Mouse (Mus musculus): Measurements from ENCODE around the gene Egfr. TPM values are rescaled to one million over a fixed set of nuclear protein-coding genes. Genes with fewer than 3 reads are reported as not detected.

Egfr gene
- polyA plus RNA-seq, 1 experiment from 2014 or later = 3.8 TPM

DNA sequence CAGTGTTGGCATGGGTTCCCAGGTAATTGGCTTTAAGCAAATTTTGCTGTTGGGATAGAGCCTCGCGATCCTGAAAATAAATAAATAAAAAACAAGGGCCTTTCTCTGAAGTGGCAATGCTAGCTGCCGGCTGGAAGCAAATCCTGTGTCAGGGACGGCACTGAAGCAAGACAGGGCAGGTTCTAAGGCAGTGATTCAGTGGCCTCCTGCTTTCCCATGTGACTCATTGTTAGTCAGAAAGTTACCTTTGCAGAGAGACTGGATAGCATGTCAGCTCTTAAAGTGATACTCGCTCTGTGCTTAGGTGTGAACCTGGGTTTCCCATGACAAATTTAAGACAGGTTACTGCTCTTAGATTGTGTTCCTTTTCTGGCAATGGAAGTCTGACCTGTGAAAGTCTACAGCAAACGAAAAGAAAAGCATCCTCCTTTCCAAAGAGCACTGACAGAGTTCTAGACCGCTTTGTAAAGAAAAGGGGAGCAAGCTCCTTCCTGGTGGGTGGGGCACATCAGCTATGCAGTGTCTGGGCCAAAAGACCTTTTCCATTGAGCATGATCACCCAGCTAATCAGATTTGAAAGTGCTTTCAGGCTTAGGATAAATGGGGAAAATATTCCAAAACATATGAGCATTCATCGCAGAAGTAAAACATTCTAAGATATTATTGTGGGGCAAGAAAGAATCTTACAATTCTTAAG lies 78.7 kb downstream of the Egfr start:
- Histone ChIP-seq H3K4me1 (replicated peaks; ENCODE audit: control insufficient read depth, insufficient read depth, low read length) (no peaks in the 10 kb centered on the region), H3K9ac (ENCODE audit: low read depth, low read length) (no peak overlapping the region), H3K4me3 (ENCODE audit: low read depth, low read length) (no peak overlapping the region), H3K27me3 (ENCODE audit: control insufficient read depth, insufficient read depth, low read length) (no peaks in the 10 kb centered on the region), H3K36me3 (ENCODE audit: control insufficient read depth, insufficient read depth, low read length) (no peaks in the 10 kb centered on the region), H3K27ac (ENCODE audit: low read depth, low read length) (no peak overlapping the region), H3K4me2 (replicated peaks; ENCODE audit: low read depth, low read length) (no peak overlapping the region), H3K9me3 (ENCODE audit: control insufficient read depth, low read length) (no peaks in the 10 kb centered on the region)
- WGBS = 74% methylated on average over 8 of the region's 8 CpGs
- no peak for ATAC-seq (ENCODE audit: low FRiP score)
- no peak for DNase-seq (ENCODE audit: low spot score)

DNA sequence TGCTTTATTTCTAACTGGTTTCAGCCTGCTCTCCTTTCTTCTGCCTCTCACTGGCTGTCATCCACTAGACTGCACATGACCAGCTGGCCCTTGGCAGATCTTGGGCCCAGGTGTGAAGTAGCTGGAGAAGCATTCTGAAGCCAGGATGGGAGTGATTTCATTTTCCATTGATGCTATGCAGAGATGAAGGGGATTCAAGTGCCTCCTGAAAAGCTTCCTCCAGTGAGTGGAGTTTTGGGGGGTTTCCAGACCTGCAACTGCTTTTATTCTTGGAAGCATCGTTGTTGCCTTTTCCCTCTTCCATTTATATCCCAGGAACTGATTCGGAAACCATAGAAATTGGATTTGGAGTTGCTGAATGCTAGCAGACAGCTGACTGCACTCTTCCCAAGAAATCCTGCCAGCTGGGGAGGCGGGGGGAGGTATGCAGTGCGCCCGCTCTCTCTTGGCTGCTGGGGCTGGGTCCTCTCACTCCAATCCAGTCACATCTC lies 80.0 kb downstream of the Egfr start:
- no peaks in the 10 kb centered on the region for H3K27me3 ChIP-seq (ENCODE audit: control insufficient read depth, insufficient read depth, low read length)
- no peak overlapping the region for H3K27ac ChIP-seq (ENCODE audit: low read depth, low read length)
- no peaks in the 10 kb centered on the region for H3K36me3 ChIP-seq (ENCODE audit: control insufficient read depth, insufficient read depth, low read length)
- DNase-seq (ENCODE audit: low spot score) (no peak), ATAC-seq (ENCODE audit: low FRiP score) (no peak)
- H3K9me3 ChIP-seq (ENCODE audit: control insufficient read depth, low read length) = no peaks in the 10 kb centered on the region
- H3K9ac ChIP-seq (ENCODE audit: low read depth, low read length) = no peak overlapping the region
- H3K4me2 ChIP-seq (replicated peaks; ENCODE audit: low read depth, low read length) = no peak overlapping the region
- no peaks in the 10 kb centered on the region for H3K4me1 ChIP-seq (replicated peaks; ENCODE audit: control insufficient read depth, insufficient read depth, low read length)
- no peak overlapping the region for H3K4me3 ChIP-seq (ENCODE audit: low read depth, low read length)
- WGBS = 90% methylated on average over 5 of the region's 5 CpGs

DNA sequence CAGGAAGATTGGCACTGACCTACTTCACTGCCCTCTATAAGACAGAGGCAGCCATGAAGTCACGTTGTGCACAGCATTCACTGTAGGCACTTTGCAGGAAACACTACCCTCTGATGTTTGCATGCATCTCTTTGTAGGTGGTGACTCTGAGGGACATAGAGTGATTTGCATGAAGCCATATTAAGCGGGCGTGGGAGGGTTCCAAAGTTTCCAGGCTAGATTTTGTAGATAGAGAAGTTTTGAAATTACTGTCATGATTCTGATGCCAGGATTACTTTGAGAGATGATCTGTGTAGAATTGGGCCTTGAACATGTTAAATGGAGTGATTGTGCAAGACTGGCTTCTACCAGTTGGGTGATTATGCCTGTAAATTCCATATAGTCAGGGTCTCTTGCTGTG lies 86.8 kb downstream of the Egfr start:
- no peak for DNase-seq (ENCODE audit: low spot score)
- Histone ChIP-seq H3K27me3 (ENCODE audit: control insufficient read depth, insufficient read depth, low read length) (no peaks in the 10 kb centered on the region), H3K9ac (ENCODE audit: low read depth, low read length) (no peak overlapping the region), H3K9me3 (ENCODE audit: control insufficient read depth, low read length) (no peaks in the 10 kb centered on the region), H3K4me2 (replicated peaks; ENCODE audit: low read depth, low read length) (no peak overlapping the region), H3K4me3 (ENCODE audit: low read depth, low read length) (no peak overlapping the region), H3K36me3 (ENCODE audit: control insufficient read depth, insufficient read depth, low read length) (no peaks in the 10 kb centered on the region), H3K4me1 (replicated peaks; ENCODE audit: control insufficient read depth, insufficient read depth, low read length) (no peaks in the 10 kb centered on the region), H3K27ac (ENCODE audit: low read depth, low read length) (no peak overlapping the region)
- ATAC-seq (ENCODE audit: low FRiP score) = no peak
- WGBS = 82% methylated on average over 3 of the region's 3 CpGs

DNA sequence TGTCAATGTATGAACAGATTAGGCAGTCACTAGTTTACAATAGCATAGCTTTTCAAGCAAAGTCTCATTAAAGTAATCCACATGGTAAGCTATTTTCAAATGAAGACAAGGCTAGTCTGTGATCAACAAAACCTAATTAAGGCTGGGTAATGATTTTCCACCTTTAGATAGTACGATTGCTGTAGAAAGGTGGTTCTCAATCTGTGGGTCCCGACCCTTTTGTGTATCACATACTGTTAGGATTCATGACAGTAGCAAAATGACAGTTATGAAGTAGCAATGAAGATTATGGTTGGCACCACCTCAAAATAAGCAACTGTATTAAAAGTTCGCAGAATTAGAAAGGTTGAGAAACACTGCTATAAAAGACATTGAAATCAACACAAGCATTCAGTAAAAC lies 90.9 kb downstream of the Egfr start:
- Histone ChIP-seq H3K4me3 (ENCODE audit: low read depth, low read length) (no peak overlapping the region), H3K36me3 (ENCODE audit: control insufficient read depth, insufficient read depth, low read length) (no peaks in the 10 kb centered on the region), H3K4me2 (replicated peaks; ENCODE audit: low read depth, low read length) (no peak overlapping the region), H3K9ac (ENCODE audit: low read depth, low read length) (no peak overlapping the region), H3K9me3 (ENCODE audit: control insufficient read depth, low read length) (no peaks in the 10 kb centered on the region), H3K27ac (ENCODE audit: low read depth, low read length) (no peak overlapping the region), H3K4me1 (replicated peaks; ENCODE audit: control insufficient read depth, insufficient read depth, low read length) (no peaks in the 10 kb centered on the region), H3K27me3 (ENCODE audit: control insufficient read depth, insufficient read depth, low read length) (no peaks in the 10 kb centered on the region)
- no peak for DNase-seq (ENCODE audit: low spot score)
- 92% methylated on average over 3 of the region's 3 CpGs for WGBS
- ATAC-seq (ENCODE audit: low FRiP score) = no peak

DNA sequence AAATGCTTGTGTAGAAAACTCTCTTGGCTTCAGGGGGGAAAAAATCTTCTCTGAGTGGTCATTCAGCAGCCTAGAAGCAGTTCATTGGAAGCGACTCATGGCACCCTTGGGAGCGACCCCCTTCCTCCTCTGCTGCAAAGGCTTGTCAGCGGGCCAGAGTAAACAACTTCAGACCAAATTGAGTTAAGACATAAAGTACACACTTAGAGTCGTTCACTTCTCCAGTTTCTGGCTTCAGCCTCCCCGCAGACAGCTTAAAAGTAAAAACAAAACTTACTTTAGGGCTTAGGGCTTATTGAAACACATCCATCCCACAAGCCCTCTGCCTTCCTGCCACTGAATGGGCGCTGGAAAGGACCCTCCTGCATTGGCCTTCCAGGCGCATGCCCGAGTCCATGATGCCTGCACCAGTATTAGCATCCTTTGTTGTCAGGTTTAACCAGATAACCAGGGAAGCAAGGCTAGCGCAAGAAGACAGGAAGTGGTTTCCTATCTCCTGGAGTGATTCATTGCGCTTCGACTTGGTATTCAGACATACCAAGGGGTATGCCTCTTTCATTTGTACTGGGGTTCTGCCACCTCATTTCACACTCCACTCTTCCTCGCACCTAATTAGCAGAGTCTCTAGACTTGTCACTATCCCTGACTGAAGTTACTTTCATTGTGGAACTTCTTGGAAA lies 92.0 kb downstream of the Egfr start:
- Histone ChIP-seq H3K36me3 (ENCODE audit: control insufficient read depth, insufficient read depth, low read length) (no peaks in the 10 kb centered on the region), H3K27ac (ENCODE audit: low read depth, low read length) (no peak overlapping the region), H3K27me3 (ENCODE audit: control insufficient read depth, insufficient read depth, low read length) (no peaks in the 10 kb centered on the region), H3K4me3 (ENCODE audit: low read depth, low read length) (no peak overlapping the region), H3K4me1 (replicated peaks; ENCODE audit: control insufficient read depth, insufficient read depth, low read length) (no peaks in the 10 kb centered on the region), H3K4me2 (replicated peaks; ENCODE audit: low read depth, low read length) (no peak overlapping the region), H3K9me3 (ENCODE audit: control insufficient read depth, low read length) (no peaks in the 10 kb centered on the region), H3K9ac (ENCODE audit: low read depth, low read length) (no peak overlapping the region)
- no peak for ATAC-seq (ENCODE audit: low FRiP score)
- peak; percentile 1 for DNase-seq (ENCODE audit: low spot score)
- WGBS = 69% methylated on average over 12 of the region's 12 CpGs

GRCm38 (mm10) chr11:16848881-16849280 lies 96.9 kb downstream of the Egfr start:
- Histone ChIP-seq H3K9me3 (ENCODE audit: control insufficient read depth, low read length) (no peaks in the 10 kb centered on the region), H3K36me3 (ENCODE audit: control insufficient read depth, insufficient read depth, low read length) (no peaks in the 10 kb centered on the region)
- 70% methylated on average over 6 of the region's 6 CpGs for WGBS

DNA sequence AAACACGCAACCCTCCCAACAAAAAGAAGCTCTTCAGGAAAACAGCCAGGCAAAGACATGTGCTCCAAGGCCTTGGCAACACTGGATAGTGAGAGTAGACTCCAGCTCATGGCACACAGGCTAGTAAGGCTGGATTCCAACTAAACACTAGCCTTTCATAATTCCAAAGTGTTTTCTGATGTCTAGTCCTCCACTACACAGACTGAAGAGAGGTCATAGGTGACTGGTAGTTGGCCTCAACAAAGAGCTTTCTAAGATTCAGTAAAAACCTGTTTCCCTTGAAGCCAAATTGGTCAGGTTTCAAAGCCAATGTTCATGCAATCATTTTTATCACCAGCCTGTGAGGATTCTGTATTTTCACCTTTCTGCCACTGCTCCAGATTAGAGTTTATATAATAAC lies 99.4 kb downstream of the Egfr start:
- no peaks in the 10 kb centered on the region for H3K27me3 ChIP-seq (ENCODE audit: control insufficient read depth, insufficient read depth, low read length)
- ATAC-seq (ENCODE audit: low FRiP score) (no peak), DNase-seq (ENCODE audit: low spot score) (no peak)
- no peak overlapping the region for H3K4me2 ChIP-seq (replicated peaks; ENCODE audit: low read depth, low read length)
- H3K4me3 ChIP-seq (ENCODE audit: low read depth, low read length) = no peak overlapping the region
- no peak overlapping the region for H3K27ac ChIP-seq (ENCODE audit: low read depth, low read length)
- no peaks in the 10 kb centered on the region for H3K36me3 ChIP-seq (ENCODE audit: control insufficient read depth, insufficient read depth, low read length)
- 93% methylated on average over 1 of the region's 1 CpGs for whole genome bisulfite sequencing
- H3K4me1 ChIP-seq (replicated peaks; ENCODE audit: control insufficient read depth, insufficient read depth, low read length) = no peaks in the 10 kb centered on the region
- H3K9ac ChIP-seq (ENCODE audit: low read depth, low read length) = no peak overlapping the region
- H3K9me3 ChIP-seq (ENCODE audit: control insufficient read depth, low read length) = no peaks in the 10 kb centered on the region

More at GRCm38 (mm10) chr11:16848881-16849280, 96.9 kb downstream of the Egfr start:
- Histone ChIP-seq H3K4me2 (replicated peaks; ENCODE audit: low read depth, low read length) (no peak overlapping the region), H3K4me1 (replicated peaks; ENCODE audit: control insufficient read depth, insufficient read depth, low read length) (no peaks in the 10 kb centered on the region), H3K27ac (ENCODE audit: low read depth, low read length) (no peak overlapping the region), H3K27me3 (ENCODE audit: control insufficient read depth, insufficient read depth, low read length) (no peaks in the 10 kb centered on the region), H3K4me3 (ENCODE audit: low read depth, low read length) (no peak overlapping the region), H3K9ac (ENCODE audit: low read depth, low read length) (no peak overlapping the region)
- no peak for ATAC-seq (ENCODE audit: low FRiP score)
- DNase-seq (ENCODE audit: low spot score) = no peak

DNA sequence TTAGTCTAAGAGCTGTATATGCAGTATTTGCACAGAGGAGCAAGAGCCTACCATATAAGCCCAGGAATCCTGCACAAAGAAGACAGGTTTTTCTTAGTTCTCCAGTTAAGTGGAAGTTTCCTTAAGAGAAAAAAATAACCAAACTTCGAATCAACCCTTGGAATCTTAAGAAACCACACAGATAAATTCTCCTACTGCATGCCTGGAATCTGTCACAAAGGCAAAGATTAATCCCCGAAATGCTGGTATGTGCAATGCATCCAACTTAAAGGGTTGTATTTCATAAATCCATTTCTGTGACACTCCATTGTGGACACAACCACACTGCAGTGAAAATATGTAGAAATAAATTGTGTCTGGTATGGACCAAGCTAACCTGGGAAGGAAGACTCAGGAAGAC lies 102.1 kb downstream of the Egfr start:
- WGBS = 80% methylated on average over 2 of the region's 2 CpGs
- no peaks in the 10 kb centered on the region for H3K36me3 ChIP-seq (ENCODE audit: control insufficient read depth, insufficient read depth, low read length)
- H3K9ac ChIP-seq (ENCODE audit: low read depth, low read length) = no peak overlapping the region
- no peak for DNase-seq (ENCODE audit: low spot score)
- no peak overlapping the region for H3K27ac ChIP-seq (ENCODE audit: low read depth, low read length)
- no peaks in the 10 kb centered on the region for H3K27me3 ChIP-seq (ENCODE audit: control insufficient read depth, insufficient read depth, low read length)
- no peak overlapping the region for H3K4me3 ChIP-seq (ENCODE audit: low read depth, low read length)
- no peak for ATAC-seq (ENCODE audit: low FRiP score)
- no peaks in the 10 kb centered on the region for H3K4me1 ChIP-seq (replicated peaks; ENCODE audit: control insufficient read depth, insufficient read depth, low read length)
- no peak overlapping the region for H3K4me2 ChIP-seq (replicated peaks; ENCODE audit: low read depth, low read length)
- no peaks in the 10 kb centered on the region for H3K9me3 ChIP-seq (ENCODE audit: control insufficient read depth, low read length)

- no peaks in the 10 kb centered on the region for H3K36me3 ChIP-seq (ENCODE audit: control insufficient read depth, insufficient read depth, low read length)
- ATAC-seq (ENCODE audit: low FRiP score) = no peak
- 80% methylated on average over 2 of the region's 2 CpGs for WGBS
- no peak overlapping the region for H3K27ac ChIP-seq (ENCODE audit: low read depth, low read length)
- no peak overlapping the region for H3K9ac ChIP-seq (ENCODE audit: low read depth, low read length)
- no peak for DNase-seq (ENCODE audit: low spot score)
- H3K9me3 ChIP-seq (ENCODE audit: control insufficient read depth, low read length) = no peaks in the 10 kb centered on the region
- H3K4me3 ChIP-seq (ENCODE audit: low read depth, low read length) = no peak overlapping the region
- no peak overlapping the region for H3K4me2 ChIP-seq (replicated peaks; ENCODE audit: low read depth, low read length)
- no peaks in the 10 kb centered on the region for H3K27me3 ChIP-seq (ENCODE audit: control insufficient read depth, insufficient read depth, low read length)
- no peaks in the 10 kb centered on the region for H3K4me1 ChIP-seq (replicated peaks; ENCODE audit: control insufficient read depth, insufficient read depth, low read length)
These were observed 105.3 kb downstream of the Egfr start for GRCm38 (mm10) chr11:16857346-16857745.

Data from hindbrain, embryonic 11.5 days (tissue).